Mouse (Mus musculus): ENCODE measurements around the gene Ephb1. TPM values are rescaled to one million over a fixed set of nuclear protein-coding genes. Genes with fewer than 3 reads are reported as not detected.
A peak's percentile ranks its signal among the peaks of the same experiment; 100 is the strongest.

Ephb1 gene
- polyA plus RNA-seq, 1 experiment from 2014 or later, result 6.1 TPM

DNA sequence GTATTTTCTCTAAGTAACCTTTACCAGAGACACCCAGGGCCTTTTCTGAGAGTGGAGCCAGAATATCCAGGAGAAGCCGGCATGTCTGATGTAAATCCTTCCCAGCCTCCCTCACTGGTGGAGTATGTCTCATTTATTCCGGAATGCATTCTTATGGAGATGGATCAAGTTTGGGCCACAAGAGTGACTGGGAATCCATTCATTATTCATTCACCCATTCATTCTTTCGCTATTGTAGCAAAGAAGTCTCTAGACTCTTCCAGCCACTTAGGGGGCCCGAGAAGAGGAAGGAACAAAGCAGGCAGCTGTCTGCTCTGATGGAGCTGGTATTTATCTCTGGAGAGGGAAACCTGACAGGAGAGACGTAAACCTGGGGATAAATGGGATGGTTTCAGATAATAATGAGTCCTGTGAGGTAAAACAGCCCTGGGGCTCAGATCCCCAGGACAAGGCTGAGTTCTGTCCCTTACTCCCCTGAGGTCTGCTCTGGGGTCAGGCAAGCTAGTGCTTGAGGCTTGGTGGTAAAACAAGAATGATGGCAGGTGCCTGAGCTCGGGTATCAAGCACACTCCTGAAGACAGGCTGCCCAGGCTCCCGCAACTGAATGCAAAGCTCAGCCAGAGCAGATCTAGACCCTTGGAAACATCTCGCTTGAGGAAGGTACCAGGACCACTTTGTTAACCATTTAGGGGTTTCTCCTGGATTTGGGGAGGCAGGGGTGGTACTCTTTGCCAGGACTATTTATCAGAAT is 309.2 kb downstream of the Ephb1 start:
- WGBS, result 37% methylated on average over 8 of the region's 8 CpGs
- Histone ChIP-seq H3K4me3 (no peak overlapping the region), H3K27ac (replicated peaks) (no peak overlapping the region), H3K27me3 (replicated peaks; ENCODE audit: low read depth, poor library complexity, severe bottlenecking) (no peaks in the 10 kb centered on the region), H3K9me3 (no peaks in the 10 kb centered on the region), H3K36me3 (replicated peaks) (no peaks in the 10 kb centered on the region), H3K4me1 (peaks cover 13% of the 10 kb centered on the region)
- DNase-seq (ENCODE audit: low spot score), result no peak

DNA sequence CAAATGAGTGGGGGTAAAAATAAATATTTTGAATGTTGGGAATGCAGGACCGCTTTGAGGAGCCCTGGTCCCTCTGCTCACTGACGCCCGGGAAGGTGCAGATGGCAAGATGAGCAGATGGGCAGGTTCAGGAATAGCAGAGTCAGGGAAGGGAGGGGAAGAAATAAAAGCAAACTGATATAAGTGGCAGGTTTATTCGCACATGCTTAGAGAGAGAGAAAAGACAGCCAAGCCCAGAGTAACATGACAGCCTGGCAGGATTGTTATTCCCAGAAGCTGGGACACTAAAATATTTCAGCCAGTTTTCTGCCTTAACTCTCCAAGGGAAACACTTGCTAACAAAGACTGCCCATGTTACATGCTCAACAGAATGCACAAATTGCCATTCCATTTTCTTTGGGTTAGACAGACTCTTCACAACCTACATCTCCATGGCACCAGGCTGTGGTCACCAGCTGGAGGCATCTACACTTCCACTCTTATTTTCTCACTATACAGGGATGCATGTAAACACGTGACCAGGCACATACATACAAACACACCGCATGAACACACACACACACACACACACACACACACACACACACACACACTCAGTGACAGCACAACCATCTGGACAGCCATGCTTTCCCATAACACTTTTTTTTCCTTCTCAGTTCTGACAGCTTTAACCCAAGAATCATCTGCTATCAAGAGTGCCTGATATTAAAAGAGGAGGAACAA is 315.3 kb downstream of the Ephb1 start:
- no peak for DNase-seq (ENCODE audit: low spot score)
- H3K4me1 ChIP-seq, result no peaks in the 10 kb centered on the region
- no peaks in the 10 kb centered on the region for H3K36me3 ChIP-seq (replicated peaks)
- no peaks in the 10 kb centered on the region for H3K27me3 ChIP-seq (replicated peaks; ENCODE audit: low read depth, poor library complexity, severe bottlenecking)
- no peaks in the 10 kb centered on the region for H3K9me3 ChIP-seq
- no peak overlapping the region for H3K27ac ChIP-seq (replicated peaks)
- WGBS, result 82% methylated on average over 6 of the region's 6 CpGs
- no peak overlapping the region for H3K4me3 ChIP-seq

DNA sequence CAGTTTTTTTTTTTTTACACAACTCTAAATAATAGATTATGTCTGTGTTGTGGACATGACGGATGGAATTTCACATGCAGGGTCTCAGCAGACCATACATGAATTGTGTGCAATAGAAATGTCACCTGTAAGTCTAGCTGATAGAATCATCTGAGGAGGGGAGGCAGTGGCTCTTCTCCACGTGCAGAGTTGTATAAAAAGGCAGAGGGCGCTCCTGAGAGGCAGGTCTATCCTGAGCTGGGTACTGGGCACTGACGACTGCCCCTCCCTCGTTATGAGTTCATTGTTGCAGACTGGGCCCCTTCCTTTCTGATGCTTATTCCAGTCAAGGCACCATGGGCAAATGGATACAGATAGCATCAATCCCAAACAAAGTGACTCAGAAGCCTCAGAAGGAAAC is 318.4 kb downstream of the Ephb1 start:
- no peak overlapping the region for H3K27ac ChIP-seq (replicated peaks)
- 79% methylated on average over 5 of the region's 5 CpGs for WGBS
- H3K4me3 ChIP-seq, result no peak overlapping the region
- H3K9me3 ChIP-seq, result no peaks in the 10 kb centered on the region
- H3K4me1 ChIP-seq, result peaks cover 4% of the 10 kb centered on the region; the same call in 1 of the 2 replicates
- no peaks in the 10 kb centered on the region for H3K36me3 ChIP-seq (replicated peaks)
- no peak for DNase-seq (ENCODE audit: low spot score)
- no peaks in the 10 kb centered on the region for H3K27me3 ChIP-seq (replicated peaks; ENCODE audit: low read depth, poor library complexity, severe bottlenecking)

DNA sequence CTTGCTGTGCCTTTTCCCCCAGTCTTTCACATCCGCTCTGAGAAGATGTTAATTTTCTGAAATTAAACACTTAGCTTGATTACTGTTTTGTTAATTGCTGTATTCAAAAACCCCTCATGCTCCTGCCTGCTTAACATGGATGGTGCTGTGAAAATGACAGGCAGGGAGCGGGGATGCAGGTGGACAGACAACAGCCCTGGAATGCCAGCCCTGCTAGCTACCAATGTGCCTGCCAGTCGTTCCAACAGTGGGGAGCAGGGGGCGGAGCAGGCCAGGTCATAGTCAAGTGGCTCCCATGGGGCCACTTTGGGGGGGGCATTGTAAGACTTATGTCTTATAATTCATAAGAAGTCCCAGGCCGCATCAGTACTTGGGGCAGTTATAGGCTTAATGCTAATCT is 321.3 kb downstream of the Ephb1 start:
- H3K36me3 ChIP-seq (replicated peaks), result no peaks in the 10 kb centered on the region
- H3K27me3 ChIP-seq (replicated peaks; ENCODE audit: low read depth, poor library complexity, severe bottlenecking), result no peaks in the 10 kb centered on the region
- no peaks in the 10 kb centered on the region for H3K9me3 ChIP-seq
- H3K4me3 ChIP-seq, result no peak overlapping the region
- peaks cover 4% of the 10 kb centered on the region; the same call in 1 of the 2 replicates for H3K4me1 ChIP-seq
- H3K27ac ChIP-seq (replicated peaks), result no peak overlapping the region
- DNase-seq (ENCODE audit: low spot score), result no peak
- 78% methylated on average over 5 of the region's 5 CpGs for WGBS

- H3K4me3 ChIP-seq, result no peak overlapping the region
- H3K4me1 ChIP-seq, result peaks cover 4% of the 10 kb centered on the region; the same call in 1 of the 2 replicates
- no peak for DNase-seq (ENCODE audit: low spot score)
- H3K27me3 ChIP-seq (replicated peaks; ENCODE audit: low read depth, poor library complexity, severe bottlenecking), result no peaks in the 10 kb centered on the region
- no peaks in the 10 kb centered on the region for H3K9me3 ChIP-seq
- 0 out of 2 replicates have a peak overlapping the region, but pooled peaks have one; percentile 14 for H3K27ac ChIP-seq (replicated peaks)
- H3K36me3 ChIP-seq (replicated peaks), result no peaks in the 10 kb centered on the region
- 77% methylated on average over 8 of the region's 8 CpGs for WGBS
These were observed 322.1 kb downstream of the Ephb1 start for GRCm38 (mm10) chr9:102032376-102032775.

DNA sequence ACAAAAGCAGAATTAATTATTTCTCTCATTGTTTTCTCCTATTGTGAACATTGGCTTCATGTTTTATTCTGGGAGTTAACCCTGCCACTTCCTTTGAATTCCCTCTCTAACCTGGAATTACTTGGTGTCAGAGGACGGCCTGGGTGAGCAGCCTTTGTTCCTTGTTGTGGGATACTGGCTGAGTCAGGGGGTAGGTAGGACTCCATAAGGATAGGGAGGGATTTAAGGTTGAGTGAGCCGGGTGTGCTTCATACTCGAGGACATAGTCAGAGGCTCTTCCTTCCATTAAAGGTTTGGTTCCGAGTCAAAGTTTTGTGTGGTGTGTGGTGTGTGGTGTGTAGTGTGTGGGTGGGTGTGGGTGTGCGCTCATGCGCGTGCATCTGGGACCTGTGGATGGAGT is 324.8 kb downstream of the Ephb1 start:
- Histone ChIP-seq H3K27ac (replicated peaks) (no peak overlapping the region), H3K36me3 (replicated peaks) (no peaks in the 10 kb centered on the region), H3K9me3 (no peaks in the 10 kb centered on the region), H3K4me1 (peaks cover 4% of the 10 kb centered on the region; the same call in 1 of the 2 replicates), H3K27me3 (replicated peaks; ENCODE audit: low read depth, poor library complexity, severe bottlenecking) (no peaks in the 10 kb centered on the region), H3K4me3 (no peak overlapping the region)
- DNase-seq (ENCODE audit: low spot score), result no peak
- WGBS, result 75% methylated on average over 7 of the region's 7 CpGs

DNA sequence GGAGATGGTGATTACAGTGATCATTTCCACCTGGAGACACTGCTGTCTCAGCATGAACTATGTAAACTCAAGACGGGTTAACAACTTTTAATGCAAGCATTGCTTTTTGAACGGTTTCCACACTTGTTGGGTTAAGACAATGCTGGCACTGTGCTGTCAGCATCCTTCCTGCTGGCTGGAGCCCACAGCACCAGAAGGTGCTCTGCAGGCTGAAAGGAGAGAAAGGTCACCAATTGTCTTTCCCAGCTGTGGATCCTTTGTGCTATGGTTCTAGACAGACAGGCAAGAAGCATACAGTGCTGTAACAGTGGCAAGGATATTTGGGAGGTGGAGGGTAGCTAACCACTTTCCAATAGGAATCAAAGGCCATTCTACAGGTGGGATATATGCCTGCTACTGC is 328.4 kb downstream of the Ephb1 start:
- 41% methylated on average over 2 of the region's 2 CpGs for WGBS
- Histone ChIP-seq H3K4me1 (no peaks in the 10 kb centered on the region), H3K27me3 (replicated peaks; ENCODE audit: low read depth, poor library complexity, severe bottlenecking) (no peaks in the 10 kb centered on the region), H3K4me3 (no peak overlapping the region), H3K27ac (replicated peaks) (no peak overlapping the region), H3K36me3 (replicated peaks) (no peaks in the 10 kb centered on the region), H3K9me3 (no peaks in the 10 kb centered on the region)
- DNase-seq (ENCODE audit: low spot score), result no peak

- H3K4me1 ChIP-seq, result no peaks in the 10 kb centered on the region
- no peaks in the 10 kb centered on the region for H3K27me3 ChIP-seq (replicated peaks; ENCODE audit: low read depth, poor library complexity, severe bottlenecking)
- DNase-seq (ENCODE audit: low spot score), result no peak
- H3K27ac ChIP-seq (replicated peaks), result no peak overlapping the region
- no peak overlapping the region for H3K4me3 ChIP-seq
- no peaks in the 10 kb centered on the region for H3K36me3 ChIP-seq (replicated peaks)
- H3K9me3 ChIP-seq, result no peaks in the 10 kb centered on the region; the same call in 1 of the 2 replicates
- 88% methylated on average over 6 of the region's 6 CpGs for WGBS
These were observed 329.4 kb downstream of the Ephb1 start for GRCm38 (mm10) chr9:102025141-102025540.

- H3K4me1 ChIP-seq, result no peaks in the 10 kb centered on the region
- no peaks in the 10 kb centered on the region for H3K27me3 ChIP-seq (replicated peaks; ENCODE audit: low read depth, poor library complexity, severe bottlenecking)
- no peak overlapping the region for H3K27ac ChIP-seq (replicated peaks)
- no peak overlapping the region for H3K4me3 ChIP-seq
- DNase-seq (ENCODE audit: low spot score), result no peak
- peaks cover 3% of the 10 kb centered on the region; the same call in 1 of the 2 replicates for H3K36me3 ChIP-seq (replicated peaks)
- H3K9me3 ChIP-seq, result peaks cover 5% of the 10 kb centered on the region; the same call in 1 of the 2 replicates
These were observed 339.0 kb downstream of the Ephb1 start for GRCm38 (mm10) chr9:102015516-102015915.

DNA sequence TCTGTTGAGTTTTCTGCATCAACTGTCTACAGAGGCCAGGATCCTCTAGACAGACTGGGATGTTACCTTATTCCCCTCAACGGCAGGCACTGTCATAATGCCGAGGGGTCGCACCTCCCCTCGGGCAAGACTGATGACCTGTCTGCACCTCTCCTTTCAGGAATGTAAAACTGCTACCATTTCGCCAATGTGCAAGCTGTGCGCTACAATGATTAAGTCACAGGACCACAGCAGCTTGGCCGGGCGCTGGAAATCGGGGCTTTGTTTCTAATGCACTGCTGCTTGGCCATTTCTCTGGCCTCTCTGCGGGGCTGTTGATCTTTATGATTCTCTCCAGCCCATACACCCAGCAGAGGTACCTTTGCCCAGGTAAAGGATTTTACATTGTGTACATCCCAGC is 346.8 kb downstream of the Ephb1 start:
- Histone ChIP-seq H3K4me3 (no peak overlapping the region), H3K4me1 (no peaks in the 10 kb centered on the region), H3K27me3 (replicated peaks; ENCODE audit: low read depth, poor library complexity, severe bottlenecking) (no peaks in the 10 kb centered on the region), H3K27ac (replicated peaks) (no peak overlapping the region), H3K36me3 (replicated peaks) (no peaks in the 10 kb centered on the region), H3K9me3 (no peaks in the 10 kb centered on the region)
- 80% methylated on average over 10 of the region's 10 CpGs for WGBS
- DNase-seq (ENCODE audit: low spot score), result no peak

DNA sequence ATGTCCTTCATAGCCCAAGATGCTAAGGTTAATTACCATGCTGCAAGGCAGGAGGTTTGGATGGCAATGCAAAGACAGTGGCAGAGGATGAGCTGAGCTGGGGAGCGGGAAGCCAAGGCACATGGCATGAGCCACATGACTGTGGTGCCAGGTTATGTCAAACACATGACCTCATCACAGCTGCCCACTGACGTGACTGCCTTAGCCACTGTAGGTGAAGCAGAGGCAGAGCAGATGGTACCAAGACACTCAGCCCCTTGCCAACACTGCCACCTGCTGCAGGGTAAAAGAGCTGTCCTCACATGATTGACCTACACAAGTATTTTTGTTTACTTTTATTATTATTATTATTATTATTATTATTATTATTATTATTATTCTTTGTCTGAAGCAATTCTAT is 348.0 kb downstream of the Ephb1 start:
- Histone ChIP-seq H3K9me3 (no peaks in the 10 kb centered on the region), H3K4me1 (no peaks in the 10 kb centered on the region), H3K27me3 (replicated peaks; ENCODE audit: low read depth, poor library complexity, severe bottlenecking) (no peaks in the 10 kb centered on the region), H3K36me3 (replicated peaks) (no peaks in the 10 kb centered on the region), H3K27ac (replicated peaks) (no peak overlapping the region), H3K4me3 (no peak overlapping the region)
- peak; percentile 19 for DNase-seq (ENCODE audit: low spot score)
- WGBS, result 73% methylated on average over 2 of the region's 2 CpGs

- Histone ChIP-seq H3K4me1 (no peaks in the 10 kb centered on the region), H3K9me3 (no peaks in the 10 kb centered on the region), H3K4me3 (no peak overlapping the region), H3K27ac (replicated peaks) (no peak overlapping the region), H3K36me3 (replicated peaks) (no peaks in the 10 kb centered on the region), H3K27me3 (replicated peaks; ENCODE audit: low read depth, poor library complexity, severe bottlenecking) (no peaks in the 10 kb centered on the region)
- no peak for DNase-seq (ENCODE audit: low spot score)
- 77% methylated on average over 5 of the region's 5 CpGs for WGBS
These were observed 351.6 kb downstream of the Ephb1 start for GRCm38 (mm10) chr9:102002920-102003319.

GRCm38 (mm10) chr9:102002186-102002585 is 352.3 kb downstream of the Ephb1 start:
- no peak overlapping the region for H3K27ac ChIP-seq (replicated peaks)
- no peaks in the 10 kb centered on the region for H3K27me3 ChIP-seq (replicated peaks; ENCODE audit: low read depth, poor library complexity, severe bottlenecking)
- no peak overlapping the region for H3K4me3 ChIP-seq
- 91% methylated on average over 10 of the region's 10 CpGs for WGBS
- no peak for DNase-seq (ENCODE audit: low spot score)
- no peaks in the 10 kb centered on the region for H3K36me3 ChIP-seq (replicated peaks)
- no peaks in the 10 kb centered on the region for H3K4me1 ChIP-seq
- no peaks in the 10 kb centered on the region for H3K9me3 ChIP-seq
